Mouse (Mus musculus) intestine, embryonic 14.5 days (tissue): Measurements from ENCODE around the gene Ahcyl1. TPM values are rescaled to one million over a fixed set of nuclear protein-coding genes. Genes with fewer than 3 reads are reported as not detected.

ENCODE experiments used
- ATAC-seq: fragments of 200-750 bp; cut with Nextera tagmentation; replicated peaks from 2 replicates; pipeline ENCODE4 v1.8.0; 2017; ENCODE audit warnings: low read depth, moderate number of reproducible peaks, moderate TSS enrichment, moderate library complexity; ENCODE audit not compliant: low FRiP score, low TSS enrichment
- DNase-seq: peaks from one replicate; pipeline ENCODE4 v3.0.0-alpha.2; 2018; ENCODE audit warnings: low spot score
- H3K27ac ChIP-seq: fragments of 300-500 bp; sonication (generic); 2 replicates; pipeline ENCODE4 v1.5.1; 2014; ENCODE audit warnings: low read depth, mild to moderate bottlenecking, control low read depth
- H3K27me3 ChIP-seq: fragments of 300-500 bp; sonication (generic); replicated peaks from 2 replicates; pipeline ENCODE4 v1.6.1; 2014; ENCODE audit warnings: low read length, control low read depth; ENCODE audit not compliant: control insufficient read depth, insufficient read depth
- H3K36me3 ChIP-seq: fragments of 300-500 bp; sonication (generic); 2 replicates; pipeline ENCODE4 v1.6.1; 2014; ENCODE audit warnings: low read length, control low read depth; ENCODE audit not compliant: control insufficient read depth, insufficient read depth
- H3K4me1 ChIP-seq: fragments of 300-500 bp; sonication (generic); replicated peaks from 2 replicates; pipeline ENCODE4 v1.6.1; 2014; ENCODE audit warnings: low read length, control low read depth, mixed read lengths; ENCODE audit not compliant: control insufficient read depth, insufficient read depth
- H3K4me2 ChIP-seq: fragments of 300-500 bp; sonication (generic); 2 replicates; pipeline ENCODE4 v1.6.1; 2014; ENCODE audit warnings: low read length
- H3K4me3 ChIP-seq: fragments of 300-500 bp; sonication (generic); 2 replicates; pipeline ENCODE4 v1.5.1; 2014; ENCODE audit warnings: low read depth, low read length, control low read depth, mixed read lengths
- H3K9ac ChIP-seq: fragments of 300-500 bp; sonication (generic); 2 replicates; pipeline ENCODE4 v1.6.1; 2014; ENCODE audit warnings: mild to moderate bottlenecking, low read length
- H3K9me3 ChIP-seq: fragments of 300-500 bp; sonication (generic); 2 replicates; pipeline ENCODE4 v1.6.1; 2016; ENCODE audit warnings: low read length, control low read depth; ENCODE audit not compliant: control insufficient read depth
- WGBS: fragments of 180-500 bp; shearing (Covaris S2); extraction: QIAGEN DNeasy Blood & Tissue Kit; methylation state at CpG from one replicate; pipeline ENCODE4 v1.1.7; 2014; 5-methylcytosine and 5-hydroxymethylcytosine counted together
- polyA plus RNA-seq: library from polyadenylated mRNA; unstranded; fragments of >200 nt; fragmentation: Nextera tagmentation; extraction: Ambion mirVana; gene quantifications from 2 replicates; pipeline ENCODE4 v1.2.1, GENCODE M21; 2014

Gene Ahcyl1
- polyA plus RNA-seq, 1 experiment from 2014 or later, result 104 TPM

GRCm38 (mm10) chr3:107712081-107712480 lies 15.7 kb upstream of the Ahcyl1 start:
- DNase-seq (no peak), ATAC-seq (no peak)
- H3K27ac ChIP-seq, result no peak overlapping the region
- H3K9ac ChIP-seq, result no peak overlapping the region
- no peak overlapping the region for H3K4me2 ChIP-seq
- H3K4me3 ChIP-seq, result no peak overlapping the region
- peaks cover 14% of the 10 kb centered on the region for H3K4me1 ChIP-seq
- no peaks in the 10 kb centered on the region for H3K9me3 ChIP-seq
- no peaks in the 10 kb centered on the region for H3K27me3 ChIP-seq
- 58% methylated on average over 3 of the region's 3 CpGs for WGBS
- H3K36me3 ChIP-seq, result no peaks in the 10 kb centered on the region

GRCm38 (mm10) chr3:107709156-107709555 lies 12.8 kb upstream of the Ahcyl1 start:
- WGBS, result 56% methylated on average over 3 of the region's 3 CpGs
- H3K9ac ChIP-seq, result no peak overlapping the region
- H3K4me3 ChIP-seq, result no peak overlapping the region
- ATAC-seq (no peak), DNase-seq (no peak)
- no peaks in the 10 kb centered on the region for H3K9me3 ChIP-seq
- peaks cover 3% of the 10 kb centered on the region; the same call in 1 of the 2 replicates for H3K4me1 ChIP-seq
- H3K27me3 ChIP-seq, result no peaks in the 10 kb centered on the region
- H3K36me3 ChIP-seq, result no peaks in the 10 kb centered on the region
- H3K27ac ChIP-seq, result no peak overlapping the region
- no peak overlapping the region for H3K4me2 ChIP-seq

GRCm38 (mm10) chr3:107707239-107707638 lies 10.9 kb upstream of the Ahcyl1 start:
- H3K4me1 ChIP-seq, result no peaks in the 10 kb centered on the region
- no peaks in the 10 kb centered on the region for H3K36me3 ChIP-seq
- no peak overlapping the region for H3K4me2 ChIP-seq
- no peaks in the 10 kb centered on the region for H3K27me3 ChIP-seq
- no peak overlapping the region for H3K9ac ChIP-seq
- 54% methylated on average over 4 of the region's 4 CpGs for WGBS
- no peak overlapping the region for H3K4me3 ChIP-seq
- no peak overlapping the region for H3K27ac ChIP-seq
- H3K9me3 ChIP-seq, result no peaks in the 10 kb centered on the region
- ATAC-seq (no peak), DNase-seq (no peak)

GRCm38 (mm10) chr3:107706164-107706563 lies 9.8 kb upstream of the Ahcyl1 start:
- H3K9me3 ChIP-seq, result no peaks in the 10 kb centered on the region
- H3K9ac ChIP-seq, result no peak overlapping the region
- no peaks in the 10 kb centered on the region for H3K4me1 ChIP-seq
- no peaks in the 10 kb centered on the region for H3K36me3 ChIP-seq
- ATAC-seq (no peak), DNase-seq (no peak)
- H3K4me3 ChIP-seq, result no peak overlapping the region
- no peak overlapping the region for H3K27ac ChIP-seq
- H3K27me3 ChIP-seq, result no peaks in the 10 kb centered on the region
- 30% methylated on average over 2 of the region's 2 CpGs for WGBS
- no peak overlapping the region for H3K4me2 ChIP-seq

GRCm38 (mm10) chr3:107704371-107704705 lies 8.0 kb upstream of the Ahcyl1 start:
- Histone ChIP-seq H3K9ac (no peak overlapping the region), H3K4me3 (no peak overlapping the region), H3K27ac (no peak overlapping the region), H3K27me3 (no peaks in the 10 kb centered on the region), H3K4me1 (no peaks in the 10 kb centered on the region), H3K4me2 (no peak overlapping the region), H3K36me3 (no peaks in the 10 kb centered on the region), H3K9me3 (no peaks in the 10 kb centered on the region)
- no peak for DNase-seq
- WGBS, result 84% methylated on average over 1 of the region's 1 CpGs
- ATAC-seq, result no peak

- Histone ChIP-seq H3K27me3 (no peaks in the 10 kb centered on the region), H3K4me3 (no peak overlapping the region), H3K9me3 (no peaks in the 10 kb centered on the region), H3K4me1 (no peaks in the 10 kb centered on the region), H3K4me2 (no peak overlapping the region), H3K27ac (no peak overlapping the region), H3K9ac (no peak overlapping the region), H3K36me3 (no peaks in the 10 kb centered on the region)
- ATAC-seq (no peak), DNase-seq (no peak)
- 84% methylated on average over 7 of the region's 7 CpGs for WGBS
These were observed 7.5 kb upstream of the Ahcyl1 start for GRCm38 (mm10) chr3:107703675-107704370.

- Histone ChIP-seq H3K27me3 (no peaks in the 10 kb centered on the region), H3K4me3 (no peak overlapping the region), H3K9ac (no peak overlapping the region), H3K4me1 (0 out of 2 replicates have a peak, but pooled peaks cover 2% of the 10 kb centered on the region), H3K36me3 (no peaks in the 10 kb centered on the region), H3K9me3 (no peaks in the 10 kb centered on the region), H3K27ac (no peak overlapping the region), H3K4me2 (no peak overlapping the region)
- WGBS, result 87% methylated on average over 1 of the region's 1 CpGs
- DNase-seq (no peak), ATAC-seq (no peak)
These were observed 5.5 kb upstream of the Ahcyl1 start for GRCm38 (mm10) chr3:107701767-107702394.

- WGBS, result 85% methylated on average over 2 of the region's 2 CpGs
- H3K4me2 ChIP-seq, result no peak overlapping the region
- H3K4me1 ChIP-seq, result 0 out of 2 replicates have a peak, but pooled peaks cover 4% of the 10 kb centered on the region
- H3K36me3 ChIP-seq, result no peaks in the 10 kb centered on the region
- H3K27me3 ChIP-seq, result no peaks in the 10 kb centered on the region
- DNase-seq, result no peak
- no peak for ATAC-seq
- H3K9ac ChIP-seq, result no peak overlapping the region
- no peak overlapping the region for H3K4me3 ChIP-seq
- no peaks in the 10 kb centered on the region for H3K9me3 ChIP-seq
- no peak overlapping the region for H3K27ac ChIP-seq
These were observed 4.3 kb upstream of the Ahcyl1 start for GRCm38 (mm10) chr3:107700625-107701024.

- ATAC-seq (no peak; the same call in 1 of the 2 replicates), DNase-seq (no peak)
- H3K4me3 ChIP-seq, result no peak overlapping the region
- no peak overlapping the region for H3K27ac ChIP-seq
- H3K4me2 ChIP-seq, result peak overlapping the region; percentile 18
- H3K4me1 ChIP-seq, result peaks cover 17% of the 10 kb centered on the region
- no peak overlapping the region for H3K9ac ChIP-seq
- H3K36me3 ChIP-seq, result no peaks in the 10 kb centered on the region
- H3K9me3 ChIP-seq, result no peaks in the 10 kb centered on the region
- no peaks in the 10 kb centered on the region for H3K27me3 ChIP-seq
- 30% methylated on average over 3 of the region's 3 CpGs for WGBS
These were observed 550 bp upstream of the Ahcyl1 start for GRCm38 (mm10) chr3:107696910-107697309.
